ENCODE assay signal across 1 mouse cellular context in the genomic region with DNA sequence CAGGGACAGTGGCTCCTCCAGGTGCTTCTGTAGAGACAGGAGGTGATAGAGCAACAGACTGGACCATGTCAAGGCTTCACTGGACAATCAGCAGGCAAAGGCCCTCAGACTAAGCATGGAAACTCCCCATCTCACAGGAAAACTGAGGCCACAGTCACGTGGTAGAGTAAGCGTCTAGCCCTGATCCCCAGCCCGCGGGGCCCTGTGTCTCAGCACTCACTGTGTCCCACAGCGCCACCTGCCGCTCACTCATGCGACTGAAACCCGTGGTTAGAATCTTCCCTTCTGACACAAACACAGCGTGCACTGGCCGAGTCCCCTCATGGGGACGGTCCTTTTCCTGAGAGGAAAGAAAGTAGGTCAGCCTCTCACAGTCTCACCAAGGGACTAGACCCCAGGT.
TF ChIP-seq lines count a peak whose summit lies in the region.

No protein-coding gene starts in this region.

TF ChIP-seq in CH12.LX, 34 proteins besides CTCF, POLR2A, EP300 and RAD21:
- TF ChIP-seq MAFK (IDR thresholded peaks at IDR 0.05; ENCODE audit: insufficient replicate concordance, low read length) = no peak
- TF ChIP-seq SMC3 (IDR thresholded peaks at IDR 0.05; ENCODE audit: low read depth, low read length) = peak; percentile 61
- no peak for TF ChIP-seq GABPA (IDR thresholded peaks at IDR 0.05; ENCODE audit: insufficient replicate concordance, low read depth, low read length)
- peak; percentile 42 for TF ChIP-seq TCF12 (IDR thresholded peaks at IDR 0.05; ENCODE audit: low read depth, low read length)
- no peak for TF ChIP-seq RCOR1 (conservative IDR thresholded peaks at IDR 0.05; ENCODE audit: low read depth, low read length)
- peak; percentile 40; the same call in 1 of the 2 replicates for TF ChIP-seq IRF4 (IDR thresholded peaks at IDR 0.05; ENCODE audit: low read depth, low read length)
- peak; percentile 94 for TF ChIP-seq MXI1 (IDR thresholded peaks at IDR 0.05; ENCODE audit: low read depth, low read length)
- no peak for TF ChIP-seq UBTF (IDR thresholded peaks at IDR 0.05; ENCODE audit: low read depth, low read length)
- peak; percentile 96 for TF ChIP-seq MAX (IDR thresholded peaks at IDR 0.05; ENCODE audit: low read length)
- TF ChIP-seq ZNF384 (IDR thresholded peaks at IDR 0.05; ENCODE audit: low read depth, low read length) = no peak
- 0 out of 2 replicates have a peak, but pooled peaks have one; percentile 15 for TF ChIP-seq NELFE (IDR thresholded peaks at IDR 0.05; ENCODE audit: low read depth, low read length)
- no peak for TF ChIP-seq CHD1 (IDR thresholded peaks at IDR 0.05; ENCODE audit: low read depth, low read length)
- TF ChIP-seq HCFC1 (IDR thresholded peaks at IDR 0.05; ENCODE audit: low read depth, low read length) = no peak
- TF ChIP-seq MYC (IDR thresholded peaks at IDR 0.05; ENCODE audit: low read depth, low read length) = peak; percentile 92
- peak; percentile 89 for TF ChIP-seq USF1 (IDR thresholded peaks at IDR 0.05; ENCODE audit: low read depth, low read length)
- peak; percentile 44; the same call in 1 of the 2 replicates for TF ChIP-seq SIN3A (IDR thresholded peaks at IDR 0.05; ENCODE audit: low read length)
- TF ChIP-seq BHLHE40 (IDR thresholded peaks at IDR 0.05; ENCODE audit: low read depth, low read length) = peak; percentile 75
- peak; percentile 88 for TF ChIP-seq USF2 (conservative IDR thresholded peaks at IDR 0.05; ENCODE audit: low read depth, low read length)
